Mouse (Mus musculus) heart, embryonic 11.5 days (tissue): ENCODE results near the gene Mfsd13b. TPM values are rescaled to one million over a fixed set of nuclear protein-coding genes. Genes with fewer than 3 reads are reported as not detected.

Experiments used
- ATAC-seq: fragments of 200-750 bp; cut with Nextera tagmentation; replicated peaks from 2 replicates; pipeline ENCODE4 v1.8.0; 2017; ENCODE audit warnings: moderate library complexity; ENCODE audit not compliant: insufficient number of reproducible peaks, low FRiP score, low TSS enrichment
- H3K27ac ChIP-seq: fragments of 300-500 bp; sonication (generic); 2 replicates; pipeline ENCODE4 v1.5.1; 2014; ENCODE audit warnings: mild to moderate bottlenecking, low read depth, low read length
- H3K27me3 ChIP-seq: fragments of 300-500 bp; sonication (generic); 2 replicates; pipeline ENCODE4 v1.6.1; 2014; ENCODE audit warnings: mild to moderate bottlenecking, low read length, mixed read lengths; ENCODE audit not compliant: control insufficient read depth, insufficient read depth
- H3K36me3 ChIP-seq: fragments of 300-500 bp; sonication (generic); 2 replicates; pipeline ENCODE4 v1.6.1; 2014; ENCODE audit warnings: mild to moderate bottlenecking, low read length, moderate library complexity, mixed read lengths; ENCODE audit not compliant: control insufficient read depth, insufficient read depth
- H3K4me1 ChIP-seq: fragments of 300-500 bp; sonication (generic); 2 replicates; pipeline ENCODE4 v1.6.1; 2014; ENCODE audit warnings: low read length; ENCODE audit not compliant: control insufficient read depth, insufficient read depth
- H3K4me2 ChIP-seq: fragments of 300-500 bp; sonication (generic); 2 replicates; pipeline ENCODE4 v1.6.1; 2014; ENCODE audit warnings: mild to moderate bottlenecking, moderate library complexity
- H3K4me3 ChIP-seq: fragments of 300-500 bp; sonication (generic); 2 replicates; pipeline ENCODE4 v1.5.1; 2014; ENCODE audit warnings: low read depth, low read length
- H3K9ac ChIP-seq: fragments of 300-500 bp; sonication (generic); 2 replicates; pipeline ENCODE4 v1.6.1; 2014; ENCODE audit warnings: mild to moderate bottlenecking, low read depth, low read length, moderate library complexity
- H3K9me3 ChIP-seq: fragments of 300-500 bp; sonication (generic); replicated peaks from 2 replicates; pipeline ENCODE4 v1.6.1; 2016; ENCODE audit warnings: low read length; ENCODE audit not compliant: control insufficient read depth
- WGBS: fragments of 180-500 bp; shearing (Covaris S2); extraction: QIAGEN DNeasy Blood & Tissue Kit; methylation state at CpG from one replicate; pipeline ENCODE4 v1.1.7; 2014; ENCODE audit not compliant: insufficient replicate concordance; 5-methylcytosine and 5-hydroxymethylcytosine counted together
- polyA plus RNA-seq: library from polyadenylated mRNA; unstranded; fragments of >200 nt; fragmentation: Nextera tagmentation; extraction: Ambion mirVana; gene quantifications from 2 replicates; pipeline ENCODE4 v1.2.1, GENCODE M21; 2014

Mfsd13b gene
- polyA plus RNA-seq, 1 experiment from 2014 or later = 0.19 TPM

DNA sequence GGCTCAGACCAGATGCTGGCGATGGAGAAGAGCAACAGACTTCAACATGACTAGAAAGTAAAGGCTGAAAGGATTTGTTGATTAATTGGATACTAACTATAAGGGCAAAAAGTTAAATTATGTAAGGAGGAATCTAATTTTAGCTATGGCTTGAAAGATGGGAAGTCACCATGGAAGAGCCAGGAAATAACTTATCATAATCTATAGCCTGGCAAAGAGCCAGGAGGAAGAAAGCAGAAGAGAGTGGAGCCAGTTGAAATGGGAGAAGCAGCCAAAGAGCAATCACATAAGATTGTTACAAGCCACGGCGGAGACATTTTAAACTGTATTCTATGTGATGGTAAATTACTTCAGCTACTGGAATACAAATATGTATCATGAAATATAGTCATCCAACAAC is 8.3 kb upstream of the Mfsd13b start:
- 86% methylated on average over 3 of the region's 3 CpGs for WGBS
- Histone ChIP-seq H3K9me3 (no peaks in the 10 kb centered on the region), H3K4me3 (no peak overlapping the region), H3K9ac (no peak overlapping the region), H3K36me3 (no peaks in the 10 kb centered on the region), H3K27ac (no peak overlapping the region), H3K27me3 (no peaks in the 10 kb centered on the region), H3K4me2 (no peak overlapping the region), H3K4me1 (peaks cover 22% of the 10 kb centered on the region)
- ATAC-seq = no peak

DNA sequence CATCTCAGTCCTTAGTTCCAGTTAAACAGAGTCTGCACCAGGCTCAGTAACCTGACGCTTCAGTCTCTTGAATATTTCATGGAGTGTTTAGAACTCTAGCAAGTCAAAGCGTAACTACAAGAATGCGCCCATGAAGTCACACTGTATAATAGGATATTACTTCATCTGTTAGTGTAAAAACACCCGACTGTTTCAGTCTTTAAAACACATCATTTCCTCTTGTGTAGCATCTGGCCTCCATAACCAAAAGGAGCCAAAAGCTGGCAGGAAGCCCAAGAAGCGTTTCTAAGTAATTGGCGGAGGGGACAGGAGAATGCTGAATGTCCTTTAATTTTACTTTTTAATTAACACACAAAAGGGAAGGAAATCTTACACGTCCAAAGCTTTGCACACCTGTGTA is 5.2 kb upstream of the Mfsd13b start:
- H3K27ac ChIP-seq = peak overlapping the region; percentile 42

DNA sequence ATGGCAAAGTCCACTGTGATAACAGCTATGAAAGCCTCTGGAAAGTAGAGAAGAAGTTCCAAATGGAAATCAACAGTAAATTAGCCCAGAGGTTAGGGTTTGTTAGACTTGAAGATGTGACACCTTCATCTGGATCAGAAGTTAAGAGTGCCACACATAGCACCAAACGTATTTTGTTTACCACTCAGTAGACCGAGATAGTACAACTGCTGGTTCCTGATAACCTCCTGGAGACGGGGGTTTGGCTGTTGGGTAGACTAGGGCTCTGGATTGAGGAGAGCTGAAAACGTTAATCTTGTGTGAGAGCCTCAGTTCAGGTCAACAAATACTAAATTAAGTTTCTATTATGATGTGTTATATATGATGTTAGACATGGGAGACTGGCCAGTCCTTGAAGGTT is 2.3 kb upstream of the Mfsd13b start:
- Histone ChIP-seq H3K4me1 (peaks cover 8% of the 10 kb centered on the region), H3K27ac (peak overlapping the region; percentile 18; the same call in 1 of the 2 replicates), H3K9ac (no peak overlapping the region), H3K9me3 (no peaks in the 10 kb centered on the region), H3K27me3 (no peaks in the 10 kb centered on the region), H3K4me2 (peak overlapping the region; percentile 30), H3K4me3 (peak overlapping the region; percentile 78), H3K36me3 (no peaks in the 10 kb centered on the region)
- 36% methylated on average over 4 of the region's 4 CpGs for WGBS
- ATAC-seq = 0 out of 2 replicates have a peak, but pooled peaks have one; percentile 39

More for the DNA sequence above, 5.2 kb upstream of the Mfsd13b start:
- no peaks in the 10 kb centered on the region for H3K9me3 ChIP-seq
- peaks cover 14% of the 10 kb centered on the region for H3K4me1 ChIP-seq
- no peaks in the 10 kb centered on the region for H3K36me3 ChIP-seq
- ATAC-seq = no peak
- H3K27me3 ChIP-seq = no peaks in the 10 kb centered on the region
- no peak overlapping the region for H3K4me3 ChIP-seq
- 66% methylated on average over 7 of the region's 7 CpGs for WGBS
- H3K9ac ChIP-seq = no peak overlapping the region
- no peak overlapping the region; the same call in 1 of the 2 replicates for H3K4me2 ChIP-seq

DNA sequence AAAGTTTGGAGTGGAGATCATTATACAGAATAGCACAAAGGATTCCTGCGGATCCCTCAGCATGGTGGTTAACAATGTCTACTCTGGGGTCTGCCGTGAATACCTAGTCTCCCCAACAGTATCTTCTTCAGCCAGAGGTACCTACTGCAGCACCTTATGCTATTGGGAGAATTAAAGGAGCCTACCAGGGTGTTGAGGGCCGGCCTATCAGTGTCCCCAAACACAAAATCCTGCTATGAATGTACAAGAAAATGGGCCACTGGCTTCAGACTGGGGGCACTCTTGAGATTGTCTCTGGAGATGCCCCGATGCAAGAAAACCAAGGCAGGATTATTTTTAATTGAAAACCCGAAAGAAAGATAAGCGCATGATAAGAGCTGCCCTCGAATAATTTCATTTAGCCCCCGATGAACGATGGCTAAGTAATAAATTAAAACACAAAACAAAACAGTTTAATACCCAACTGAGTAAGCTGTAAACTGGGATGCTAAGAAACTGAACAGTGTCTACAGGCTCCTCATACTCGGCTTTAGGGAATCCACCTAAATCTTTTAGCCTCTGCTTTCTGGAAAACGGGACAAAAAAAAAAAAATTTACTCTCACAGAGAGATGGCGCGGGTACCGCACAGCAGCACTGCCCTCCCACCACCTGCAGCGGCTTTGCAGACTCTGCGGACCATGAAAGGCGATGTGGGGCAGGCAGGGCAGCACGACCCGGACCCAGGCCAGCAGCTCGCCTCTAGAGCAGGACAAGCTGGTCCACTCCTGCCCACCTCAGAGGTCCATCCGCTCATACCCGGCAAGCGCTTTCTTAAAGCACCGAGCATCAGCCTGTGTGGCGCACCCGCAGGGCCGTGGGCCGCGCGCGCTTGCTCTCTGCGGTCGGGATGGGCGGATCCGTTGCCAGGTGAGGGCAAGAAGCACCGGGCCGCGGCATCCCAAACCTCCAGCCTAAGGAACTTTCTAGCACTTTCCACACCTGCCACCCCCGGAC is 1.1 kb upstream of the Mfsd13b start:
- peak overlapping the region; percentile 81 for H3K9ac ChIP-seq
- peaks cover 3% of the 10 kb centered on the region; the same call in 1 of the 2 replicates for H3K4me1 ChIP-seq
- H3K4me2 ChIP-seq = peak overlapping the region; percentile 95
- H3K27me3 ChIP-seq = no peaks in the 10 kb centered on the region
- H3K27ac ChIP-seq = peak overlapping the region; percentile 68
- 4% methylated on average over 39 of the region's 39 CpGs for WGBS
- H3K9me3 ChIP-seq = no peaks in the 10 kb centered on the region
- 0 out of 2 replicates have a peak, but pooled peaks have one; percentile 43 for ATAC-seq
- H3K36me3 ChIP-seq = no peaks in the 10 kb centered on the region
- H3K4me3 ChIP-seq = peak overlapping the region; percentile 78

DNA sequence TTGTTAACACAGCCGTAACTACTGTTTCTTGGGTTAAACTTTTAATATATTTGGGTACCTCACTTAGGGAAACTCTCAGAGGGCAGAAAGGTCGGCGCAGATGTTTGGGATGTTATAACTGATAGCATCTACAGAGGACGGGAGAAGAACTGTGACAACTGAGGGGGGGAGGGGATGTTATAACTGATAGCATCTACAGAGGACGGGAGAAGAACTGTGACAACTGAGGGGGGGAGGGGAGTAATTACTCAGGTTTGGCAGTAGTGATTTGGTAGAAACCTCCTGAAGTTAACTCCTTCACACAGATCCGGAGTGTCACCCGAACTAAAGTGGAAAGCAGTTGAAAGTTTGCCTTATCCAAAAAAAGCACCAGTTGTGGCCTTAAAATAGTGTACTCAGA is 659 bp downstream of the Mfsd13b start:
- 6% methylated on average over 7 of the region's 7 CpGs for WGBS

DNA sequence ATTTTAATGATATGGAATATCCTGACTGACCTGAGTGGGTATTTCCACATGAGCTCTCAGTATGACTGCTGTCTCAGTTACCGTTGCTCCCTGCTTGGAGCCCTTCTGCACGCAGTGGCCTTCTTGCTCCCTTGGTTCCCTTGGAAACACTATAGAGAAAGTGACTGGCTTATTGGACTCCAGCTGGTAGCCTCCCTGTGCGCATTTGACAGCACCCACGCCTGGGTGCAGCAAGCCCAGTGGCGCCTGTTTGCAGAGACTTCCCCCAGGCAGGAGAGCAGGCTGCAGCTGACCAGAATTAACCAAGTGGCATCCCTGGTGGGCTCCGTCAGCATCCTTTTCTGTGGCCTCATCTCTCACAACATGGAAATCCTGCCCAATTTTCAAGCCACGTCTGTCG is 8.9 kb downstream of the Mfsd13b start:
- H3K27me3 ChIP-seq = no peaks in the 10 kb centered on the region
- no peak overlapping the region for H3K9ac ChIP-seq
- H3K4me2 ChIP-seq = no peak overlapping the region
- no peaks in the 10 kb centered on the region for H3K36me3 ChIP-seq
- 66% methylated on average over 8 of the region's 8 CpGs for WGBS
- H3K4me3 ChIP-seq = no peak overlapping the region
- no peaks in the 10 kb centered on the region for H3K9me3 ChIP-seq
- no peak overlapping the region for H3K27ac ChIP-seq
- no peaks in the 10 kb centered on the region for H3K4me1 ChIP-seq
- ATAC-seq = no peak

More for the DNA sequence above, 659 bp downstream of the Mfsd13b start:
- no peak for ATAC-seq
- H3K4me2 ChIP-seq = peak overlapping the region; percentile 95
- peaks cover 3% of the 10 kb centered on the region; the same call in 1 of the 2 replicates for H3K4me1 ChIP-seq
- H3K9ac ChIP-seq = peak overlapping the region; percentile 83
- H3K27me3 ChIP-seq = no peaks in the 10 kb centered on the region
- H3K4me3 ChIP-seq = peak overlapping the region; percentile 78
- no peaks in the 10 kb centered on the region for H3K36me3 ChIP-seq
- no peak overlapping the region for H3K27ac ChIP-seq
- H3K9me3 ChIP-seq = no peaks in the 10 kb centered on the region

DNA sequence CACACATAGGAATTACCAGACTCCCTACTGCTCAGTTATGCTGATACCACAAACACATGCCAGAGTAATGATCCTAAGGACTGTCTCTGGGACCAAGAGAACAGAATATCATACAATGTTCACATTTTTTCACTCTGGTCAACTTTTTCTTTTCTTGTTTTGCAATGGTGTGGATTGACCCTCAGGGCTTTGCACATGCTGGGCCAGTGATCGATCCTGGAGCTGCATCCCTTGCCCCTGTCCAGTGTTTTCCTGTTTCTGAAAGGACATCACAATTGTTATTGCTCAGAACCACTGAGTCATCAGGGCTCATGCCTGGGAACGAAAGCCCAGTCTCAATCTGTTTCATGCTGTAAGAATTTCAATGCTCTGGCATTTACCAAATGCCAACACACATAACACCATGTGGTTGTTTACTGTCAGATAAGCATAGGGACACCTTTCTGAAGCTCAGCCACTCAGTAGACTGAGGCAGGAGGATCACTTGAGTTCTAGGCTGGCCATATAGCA is 16.8 kb downstream of the Mfsd13b start:
- Histone ChIP-seq H3K27me3 (no peaks in the 10 kb centered on the region), H3K4me2 (no peak overlapping the region), H3K9ac (no peak overlapping the region), H3K36me3 (no peaks in the 10 kb centered on the region), H3K9me3 (no peaks in the 10 kb centered on the region), H3K4me3 (no peak overlapping the region), H3K4me1 (no peaks in the 10 kb centered on the region), H3K27ac (no peak overlapping the region)
- WGBS = 79% methylated on average over 2 of the region's 2 CpGs
- no peak for ATAC-seq

DNA sequence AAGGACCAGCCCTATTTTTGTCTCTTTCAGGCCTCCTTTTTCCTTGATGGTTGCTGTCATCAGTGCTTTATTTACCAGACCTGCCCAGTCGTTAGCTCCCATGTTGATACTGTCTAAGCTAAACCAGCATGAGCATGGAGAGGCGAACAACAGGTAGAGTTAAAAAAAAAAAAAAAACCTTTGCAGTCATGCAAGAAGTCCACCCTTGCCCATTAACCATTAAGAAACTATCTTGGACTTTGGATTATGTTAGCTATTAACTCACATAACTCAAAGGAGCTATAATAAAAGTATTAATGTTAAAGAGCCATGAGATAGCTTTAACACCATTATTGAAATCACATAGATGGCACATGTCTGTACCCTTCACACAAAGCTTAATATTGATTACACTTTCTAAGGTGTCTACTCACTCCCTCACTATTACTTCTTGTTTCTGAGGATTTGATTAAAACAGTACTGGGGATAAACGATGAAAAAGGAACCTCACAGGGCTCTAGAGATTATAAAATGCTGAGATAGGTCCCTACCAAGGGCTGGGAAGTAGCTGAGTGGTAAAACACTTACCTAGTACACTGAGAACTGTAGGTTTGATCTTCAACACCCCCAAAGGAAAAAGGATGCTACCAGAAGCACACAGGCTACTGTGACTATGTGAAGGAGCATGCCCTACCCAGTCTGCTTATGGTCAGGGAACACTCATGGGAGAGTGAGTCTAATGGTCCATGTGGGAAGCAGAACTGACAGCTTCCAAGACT is 17.9 kb downstream of the Mfsd13b start:
- H3K4me3 ChIP-seq = no peak overlapping the region
- WGBS = 63% methylated on average over 3 of the region's 3 CpGs
- no peak overlapping the region for H3K4me2 ChIP-seq
- no peaks in the 10 kb centered on the region for H3K27me3 ChIP-seq
- H3K9me3 ChIP-seq = no peaks in the 10 kb centered on the region
- no peaks in the 10 kb centered on the region for H3K36me3 ChIP-seq
- ATAC-seq = no peak
- H3K4me1 ChIP-seq = no peaks in the 10 kb centered on the region
- H3K9ac ChIP-seq = no peak overlapping the region
- H3K27ac ChIP-seq = no peak overlapping the region
